Mouse (Mus musculus): ENCODE measurements around the gene Scrg1.

DNA sequence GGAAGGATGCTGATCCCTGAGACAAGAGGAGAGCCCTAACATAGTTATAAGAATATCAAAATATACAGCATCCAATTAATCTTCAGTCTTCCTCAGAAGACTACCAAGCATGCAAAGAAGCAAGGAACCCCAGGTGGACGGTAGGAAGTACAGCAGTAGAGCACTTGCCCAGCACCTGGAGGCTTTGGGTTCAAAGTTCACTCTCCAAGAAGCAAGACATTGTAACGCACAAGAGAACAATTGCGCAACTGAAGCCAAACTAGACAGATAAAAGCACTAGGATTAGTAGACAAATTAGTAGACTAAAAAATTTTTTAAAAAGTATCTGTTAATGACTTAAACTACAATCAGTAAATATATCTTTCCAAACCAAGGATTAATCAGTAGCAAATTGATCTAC, 8.0 kb downstream of the Scrg1 start:
- TF ChIP-seq POLR2A (IDR thresholded peaks at IDR 0.05; ENCODE audit: insufficient read depth, low read depth, low read length), result no peak
- no peak for TF ChIP-seq CTCF (IDR thresholded peaks at IDR 0.05)
- no peak for TF ChIP-seq EP300 (IDR thresholded peaks at IDR 0.05; ENCODE audit: insufficient read depth, low read depth, low read length)
